Mouse (Mus musculus): ENCODE measurements around the gene Gm7358. TPM values are rescaled to one million over a fixed set of nuclear protein-coding genes. Genes with fewer than 3 reads are reported as not detected.
"Not testable (repeated sequence)": the region's sequence is repeated elsewhere in the genome, so short reads cannot be mapped to it uniquely, and the experiment has no call there.

Gm7358 gene
- not detected in 2 replicates for polyA plus RNA-seq (2015; fragmentation: Nextera tagmentation; extraction: Ambion mirVana)

GRCm38 (mm10) chr17:14059431-14059830, at the start of gene Gm7358:
Gm7358 (minus strand) TSS chr17:14059531.
- not testable (repeated sequence) for H3K4me2 ChIP-seq; H3K27ac ChIP-seq; H3K9me3 ChIP-seq (replicated peaks); H3K9ac ChIP-seq; H3K36me3 ChIP-seq; H3K4me3 ChIP-seq (replicated peaks); ATAC-seq (replicated peaks; ENCODE audit: low FRiP score); H3K27me3 ChIP-seq; H3K4me1 ChIP-seq
- WGBS: no CpG with 5 or more reads among the region's 2 CpGs

- H3K4me2 ChIP-seq; ATAC-seq (replicated peaks; ENCODE audit: low FRiP score); H3K9me3 ChIP-seq (replicated peaks); H3K36me3 ChIP-seq; H3K9ac ChIP-seq; H3K27me3 ChIP-seq; H3K4me3 ChIP-seq (replicated peaks); H3K4me1 ChIP-seq; H3K27ac ChIP-seq: not testable (repeated sequence)
- 23% methylated on average over 3 of the region's 3 CpGs for WGBS
These were observed 43.7 kb upstream of the Gm7358 start for GRCm38 (mm10) chr17:14103018-14103417.

- not testable (repeated sequence) for H3K4me1 ChIP-seq; H3K4me3 ChIP-seq (replicated peaks); H3K4me2 ChIP-seq; H3K27me3 ChIP-seq; H3K9me3 ChIP-seq (replicated peaks); H3K9ac ChIP-seq; H3K36me3 ChIP-seq; H3K27ac ChIP-seq; ATAC-seq (replicated peaks; ENCODE audit: low FRiP score)
- WGBS: 6% methylated on average over 1 of the region's 1 CpGs
These were observed 42.2 kb upstream of the Gm7358 start for GRCm38 (mm10) chr17:14101446-14101980.

DNA sequence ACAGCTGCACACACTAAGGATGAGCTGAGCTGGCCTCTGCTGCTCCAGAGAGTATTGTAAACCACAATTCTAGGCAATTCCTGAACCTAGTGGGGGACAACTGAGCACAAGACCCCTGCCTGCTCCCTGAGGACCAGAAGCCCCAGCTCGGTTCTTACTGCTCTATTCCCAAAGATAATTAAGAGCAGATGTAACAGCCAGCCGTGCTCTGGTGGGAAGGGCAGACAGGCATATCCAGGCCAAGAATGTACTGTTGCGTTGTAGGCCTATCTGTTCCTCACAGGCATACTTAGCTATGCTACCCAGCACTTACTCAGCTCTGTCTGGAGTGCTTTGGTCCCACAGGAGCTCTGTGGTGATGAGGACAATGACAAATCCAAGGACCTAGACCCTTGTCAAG, 40.6 kb upstream of the Gm7358 start:
- H3K9me3 ChIP-seq (replicated peaks); H3K4me1 ChIP-seq; H3K9ac ChIP-seq; H3K4me3 ChIP-seq (replicated peaks); ATAC-seq (replicated peaks; ENCODE audit: low FRiP score); H3K27ac ChIP-seq; H3K4me2 ChIP-seq; H3K27me3 ChIP-seq; H3K36me3 ChIP-seq: not testable (repeated sequence)
- WGBS: 61% methylated on average over 3 of the region's 3 CpGs

DNA sequence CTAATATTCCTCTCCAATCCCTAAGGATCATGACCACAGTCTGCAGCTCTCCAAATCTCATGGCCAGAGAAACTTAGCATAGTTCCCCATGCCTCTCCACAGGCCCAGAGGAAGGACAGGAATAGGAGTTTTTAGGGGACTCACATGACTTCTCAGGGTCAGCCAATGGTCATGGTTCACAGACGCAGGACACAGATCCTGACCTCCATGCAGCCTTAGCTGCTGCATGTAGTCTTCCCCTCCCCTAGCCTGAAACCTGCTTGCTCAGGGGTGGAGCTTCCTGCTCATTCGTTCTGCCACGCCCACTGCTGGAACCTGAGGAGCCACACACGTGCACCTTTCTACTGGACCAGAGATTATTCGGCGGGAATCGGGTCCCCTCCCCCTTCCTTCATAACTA, 34.8 kb upstream of the Gm7358 start:
- not testable (repeated sequence) for H3K4me3 ChIP-seq (replicated peaks); H3K36me3 ChIP-seq; H3K27ac ChIP-seq; H3K9me3 ChIP-seq (replicated peaks); ATAC-seq (replicated peaks; ENCODE audit: low FRiP score); H3K9ac ChIP-seq; H3K27me3 ChIP-seq; H3K4me1 ChIP-seq; H3K4me2 ChIP-seq
- 55% methylated on average over 2 of the region's 7 CpGs for WGBS

DNA sequence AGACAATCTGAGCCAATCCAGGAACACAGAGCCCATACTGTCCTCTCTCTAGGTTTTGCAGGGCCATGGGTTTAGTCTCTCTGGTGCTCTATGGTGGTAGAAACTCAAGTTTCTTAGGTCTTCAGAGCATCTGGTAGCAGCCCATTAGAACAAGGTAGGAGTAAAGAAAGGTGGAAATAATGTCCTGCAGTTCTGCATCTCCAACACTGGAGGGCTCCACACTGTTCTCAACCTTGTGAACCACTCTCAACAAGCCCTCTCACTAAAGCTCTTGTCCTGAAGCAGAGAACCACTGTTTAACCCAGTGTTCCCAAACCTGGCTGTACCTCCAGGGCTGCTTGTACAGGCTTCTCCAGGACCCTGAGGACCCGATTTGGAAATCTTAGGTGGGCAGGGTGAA, 27.3 kb upstream of the Gm7358 start:
- not testable (repeated sequence) for H3K27me3 ChIP-seq; H3K27ac ChIP-seq; H3K4me1 ChIP-seq; ATAC-seq (replicated peaks; ENCODE audit: low FRiP score); H3K4me2 ChIP-seq; H3K9ac ChIP-seq; H3K9me3 ChIP-seq (replicated peaks); H3K36me3 ChIP-seq; H3K4me3 ChIP-seq (replicated peaks)
- WGBS: 8% methylated on average over 1 of the region's 1 CpGs

DNA sequence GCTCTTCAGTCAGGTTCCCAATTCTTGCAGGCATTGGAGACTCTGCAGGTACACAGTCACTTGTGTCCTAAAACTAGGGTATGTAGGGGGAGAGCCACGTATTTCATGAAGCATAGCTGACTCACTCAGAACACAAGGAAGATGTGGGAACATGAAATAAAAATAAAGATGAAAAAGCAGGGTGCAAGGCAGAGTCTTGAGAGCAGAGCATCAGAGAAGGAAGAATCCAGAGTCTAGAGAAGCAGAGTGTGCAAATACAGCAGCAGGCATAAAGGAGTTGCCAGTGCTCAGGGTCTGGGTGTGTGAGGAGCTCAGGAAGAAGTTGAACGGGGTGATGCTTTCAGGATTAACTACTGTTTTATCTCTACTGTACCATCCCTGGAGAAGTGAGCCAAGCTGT, 17.5 kb downstream of the Gm7358 start:
- not testable (repeated sequence) for H3K4me2 ChIP-seq; H3K27ac ChIP-seq; H3K9me3 ChIP-seq (replicated peaks); H3K27me3 ChIP-seq; H3K4me3 ChIP-seq (replicated peaks); H3K9ac ChIP-seq; H3K36me3 ChIP-seq; ATAC-seq (replicated peaks; ENCODE audit: low FRiP score); H3K4me1 ChIP-seq
- WGBS: 77% methylated on average over 1 of the region's 2 CpGs

- not testable (repeated sequence) for H3K4me2 ChIP-seq; ATAC-seq (replicated peaks; ENCODE audit: low FRiP score); H3K4me1 ChIP-seq; H3K27ac ChIP-seq; H3K9ac ChIP-seq; H3K36me3 ChIP-seq; H3K4me3 ChIP-seq (replicated peaks); H3K27me3 ChIP-seq; H3K9me3 ChIP-seq (replicated peaks)
- 43% methylated on average over 1 of the region's 2 CpGs for WGBS
These were observed 22.3 kb downstream of the Gm7358 start for GRCm38 (mm10) chr17:14037012-14037411.

DNA sequence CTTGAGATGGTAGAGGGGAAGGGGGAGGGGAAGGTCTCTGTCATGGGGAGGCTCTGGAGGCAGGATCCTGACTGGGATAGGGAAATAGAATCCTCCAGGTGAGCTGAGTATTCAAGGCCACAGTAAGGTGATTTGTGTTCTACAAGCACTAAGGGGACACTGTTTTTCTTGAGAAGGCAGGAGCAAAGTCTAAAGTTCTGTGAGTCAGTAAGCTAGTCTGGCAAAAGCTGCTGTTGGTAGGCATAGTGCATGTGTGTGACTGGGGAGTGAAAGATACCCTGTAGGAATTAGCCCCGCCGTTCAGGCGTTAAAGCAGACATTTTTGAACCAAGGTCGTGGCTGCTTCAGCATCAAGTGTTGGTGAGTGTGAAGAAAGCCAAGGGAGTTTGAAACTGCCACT, 23.2 kb downstream of the Gm7358 start:
- H3K27me3 ChIP-seq; H3K36me3 ChIP-seq; H3K4me3 ChIP-seq (replicated peaks); H3K27ac ChIP-seq; H3K9me3 ChIP-seq (replicated peaks); H3K4me2 ChIP-seq; H3K4me1 ChIP-seq; H3K9ac ChIP-seq; ATAC-seq (replicated peaks; ENCODE audit: low FRiP score): not testable (repeated sequence)
- WGBS: 80% methylated on average over 4 of the region's 4 CpGs

Other genes starting within 250 kb of the Gm7358 start
- gene Gm7168, start 111.2 kb downstream of the Gm7358 start, polyA plus RNA-seq (2015; fragmentation: Nextera tagmentation; extraction: Ambion mirVana): not detected in 2 replicates
- not detected in 2 replicates for gene Gm7356, start 55.8 kb downstream of the Gm7358 start, polyA plus RNA-seq (2015; fragmentation: Nextera tagmentation; extraction: Ambion mirVana)
- gene Dact2, start 144.8 kb upstream of the Gm7358 start, polyA plus RNA-seq (2015; fragmentation: Nextera tagmentation; extraction: Ambion mirVana): 11.8 and 12.9 TPM in 2 replicates
- 73.9 and 89.7 TPM in 2 replicates for gene Smoc2, start 220.0 kb upstream of the Gm7358 start, polyA plus RNA-seq (2015; fragmentation: Nextera tagmentation; extraction: Ambion mirVana)